Mouse (Mus musculus) forebrain, embryonic 14.5 days (tissue): ENCODE results near the gene Riox2. TPM values are rescaled to one million over a fixed set of nuclear protein-coding genes. Genes with fewer than 3 reads are reported as not detected.

Experiments used
- ATAC-seq: fragments of 200-750 bp; cut with Nextera tagmentation; 2 replicates; pipeline ENCODE4 v1.8.0; 2017; ENCODE audit warnings: mild to moderate bottlenecking, moderate library complexity
- DNase-seq: peaks from one replicate; pipeline ENCODE4 v3.0.0-alpha.2; 2015; ENCODE audit warnings: low spot score
- H3K27ac ChIP-seq: fragments of 300-500 bp; sonication (generic); 2 replicates; pipeline ENCODE4 v1.5.1; 2014; ENCODE audit warnings: low read depth, mild to moderate bottlenecking, control low read depth, low read length, moderate library complexity
- H3K27me3 ChIP-seq: fragments of 300-500 bp; sonication (generic); replicated peaks from 2 replicates; pipeline ENCODE4 v1.6.1; 2014; ENCODE audit warnings: low read length, control low read depth, mixed read lengths; ENCODE audit not compliant: control insufficient read depth, insufficient read depth
- H3K36me3 ChIP-seq: fragments of 300-500 bp; sonication (generic); 2 replicates; pipeline ENCODE4 v1.6.1; 2014; ENCODE audit warnings: low read length, control low read depth; ENCODE audit not compliant: control insufficient read depth, insufficient read depth
- H3K4me1 ChIP-seq: fragments of 300-500 bp; sonication (generic); 2 replicates; pipeline ENCODE4 v1.6.1; 2014; ENCODE audit warnings: antibody characterized with exemption, low read length, control low read depth; ENCODE audit not compliant: control insufficient read depth, insufficient read depth
- H3K4me2 ChIP-seq: fragments of 300-500 bp; sonication (generic); 2 replicates; pipeline ENCODE4 v1.6.1; 2014; ENCODE audit warnings: mild to moderate bottlenecking, control low read depth, low read length
- H3K4me3 ChIP-seq: fragments of 300-500 bp; sonication (generic); 2 replicates; pipeline ENCODE4 v1.5.1; 2014; ENCODE audit warnings: low read depth, low read length, control low read depth
- H3K9ac ChIP-seq: fragments of 300-500 bp; sonication (generic); 2 replicates; pipeline ENCODE4 v1.6.1; 2014; ENCODE audit warnings: mild to moderate bottlenecking, low read length, control low read depth, moderate library complexity
- H3K9me3 ChIP-seq: fragments of 300-500 bp; sonication (generic); replicated peaks from 2 replicates; pipeline ENCODE4 v1.6.1; 2016; ENCODE audit warnings: low read length, control low read depth, mixed read lengths; ENCODE audit not compliant: control insufficient read depth
- WGBS: fragments of 180-500 bp; shearing (Covaris S2); extraction: QIAGEN DNeasy Blood & Tissue Kit; methylation state at CpG from one replicate; pipeline ENCODE4 v1.1.7; 2014; 5-methylcytosine and 5-hydroxymethylcytosine counted together
- polyA plus RNA-seq: library from polyadenylated mRNA; unstranded; fragments of >200 nt; fragmentation: Nextera tagmentation; extraction: Ambion mirVana; gene quantifications from 2 replicates; pipeline ENCODE4 v1.2.1, GENCODE M21; 2014

The Riox2 gene
- polyA plus RNA-seq, 1 experiment from 2014 or later: 14.2 TPM

DNA sequence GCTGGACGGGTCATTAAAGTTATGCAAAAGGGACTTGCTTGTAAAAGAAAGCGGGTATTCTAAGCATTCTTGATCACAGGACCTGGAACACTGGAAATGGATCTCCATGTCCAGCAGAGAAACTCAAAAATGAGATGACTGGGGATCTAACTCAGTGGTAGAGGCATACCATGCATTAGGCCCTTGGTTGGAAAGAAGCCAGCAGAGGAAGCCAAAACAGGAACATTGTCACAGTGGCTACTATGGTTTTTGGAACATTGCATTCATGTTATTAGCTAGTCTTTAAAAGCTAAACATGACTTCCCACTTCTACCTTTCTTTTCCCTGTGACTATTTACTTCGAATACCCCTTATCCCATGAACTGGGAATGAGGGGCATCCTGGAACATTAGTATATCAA lies 27.6 kb downstream of the Riox2 start:
- DNase-seq (no peak), ATAC-seq (no peak)
- Histone ChIP-seq H3K27me3 (no peaks in the 10 kb centered on the region), H3K9ac (no peak overlapping the region), H3K4me3 (no peak overlapping the region), H3K4me2 (no peak overlapping the region), H3K9me3 (no peaks in the 10 kb centered on the region), H3K4me1 (no peaks in the 10 kb centered on the region), H3K36me3 (no peaks in the 10 kb centered on the region), H3K27ac (no peak overlapping the region)
- WGBS: 88% methylated on average over 3 of the region's 3 CpGs

DNA sequence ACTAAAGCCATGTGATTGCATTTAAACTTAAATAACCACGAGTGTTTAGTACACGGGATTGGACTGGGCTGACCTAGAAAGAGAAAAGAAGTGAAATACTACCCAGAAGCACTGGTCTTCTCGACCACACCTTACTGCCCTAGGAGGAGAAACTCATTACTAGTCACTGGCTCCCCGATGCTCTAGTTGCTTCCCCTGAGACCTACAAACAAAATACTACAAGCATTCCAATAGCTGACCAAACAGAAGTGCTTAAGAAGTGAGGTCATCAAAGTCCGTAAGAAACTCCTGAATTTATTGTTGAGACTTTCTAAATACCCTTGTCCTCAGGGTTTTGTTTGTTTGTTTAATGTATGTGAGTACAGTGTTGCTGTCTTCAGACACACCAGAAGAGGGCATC lies 38.3 kb downstream of the Riox2 start:
- Histone ChIP-seq H3K36me3 (no peaks in the 10 kb centered on the region), H3K4me3 (no peak overlapping the region), H3K4me1 (no peaks in the 10 kb centered on the region), H3K27me3 (no peaks in the 10 kb centered on the region), H3K27ac (no peak overlapping the region), H3K9me3 (no peaks in the 10 kb centered on the region), H3K4me2 (no peak overlapping the region), H3K9ac (no peak overlapping the region)
- ATAC-seq (no peak), DNase-seq (no peak)
- 88% methylated on average over 5 of the region's 5 CpGs for WGBS

DNA sequence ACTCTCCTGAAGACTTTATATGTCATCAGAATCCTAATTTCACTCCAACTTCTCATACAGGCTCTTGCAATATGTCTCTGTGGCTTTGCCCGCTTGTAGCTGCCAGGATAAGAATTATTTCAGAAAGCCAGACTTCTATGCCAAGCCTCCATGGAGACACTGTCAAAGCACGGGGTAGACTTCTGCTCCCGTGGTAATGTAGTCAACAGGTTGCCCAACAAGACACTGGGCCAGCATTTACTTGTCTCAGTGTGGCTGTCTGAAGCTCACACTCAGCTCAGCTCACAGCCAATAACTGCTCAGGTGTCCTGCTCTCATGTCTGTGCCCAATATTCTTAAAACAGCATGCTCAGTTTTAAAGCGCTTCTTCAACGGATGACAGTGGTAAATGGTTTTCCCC lies 43.6 kb downstream of the Riox2 start:
- H3K27ac ChIP-seq: no peak overlapping the region
- ATAC-seq (no peak), DNase-seq (no peak)
- no peaks in the 10 kb centered on the region for H3K4me1 ChIP-seq
- H3K9ac ChIP-seq: no peak overlapping the region
- H3K4me2 ChIP-seq: no peak overlapping the region
- no peaks in the 10 kb centered on the region for H3K27me3 ChIP-seq
- H3K4me3 ChIP-seq: no peak overlapping the region
- no peaks in the 10 kb centered on the region for H3K36me3 ChIP-seq
- 95% methylated on average over 5 of the region's 5 CpGs for WGBS
- H3K9me3 ChIP-seq: no peaks in the 10 kb centered on the region

DNA sequence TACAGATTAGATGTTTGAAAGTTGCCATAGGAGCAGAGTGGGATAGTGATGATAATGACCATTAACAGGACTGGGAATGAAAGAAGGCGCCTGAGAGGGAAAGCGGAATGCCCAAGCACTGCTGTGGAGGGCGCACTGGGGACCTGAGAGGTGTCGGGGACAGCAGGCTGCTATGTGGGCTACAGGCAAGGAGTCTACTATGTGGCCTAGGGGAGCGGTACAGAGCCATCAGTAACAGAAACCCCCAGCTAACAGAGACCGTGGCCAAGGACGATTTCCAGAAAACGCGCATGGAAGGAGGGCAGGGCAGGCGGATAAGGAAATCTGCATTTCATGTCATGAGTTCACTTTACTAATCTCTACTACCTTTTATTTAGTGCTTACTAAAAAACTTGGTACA lies 45.4 kb downstream of the Riox2 start:
- ATAC-seq (no peak), DNase-seq (no peak)
- no peaks in the 10 kb centered on the region for H3K36me3 ChIP-seq
- WGBS: 93% methylated on average over 10 of the region's 10 CpGs
- no peak overlapping the region for H3K9ac ChIP-seq
- H3K27ac ChIP-seq: no peak overlapping the region
- no peaks in the 10 kb centered on the region for H3K4me1 ChIP-seq
- no peaks in the 10 kb centered on the region for H3K27me3 ChIP-seq
- no peak overlapping the region for H3K4me2 ChIP-seq
- H3K4me3 ChIP-seq: no peak overlapping the region
- no peaks in the 10 kb centered on the region for H3K9me3 ChIP-seq

DNA sequence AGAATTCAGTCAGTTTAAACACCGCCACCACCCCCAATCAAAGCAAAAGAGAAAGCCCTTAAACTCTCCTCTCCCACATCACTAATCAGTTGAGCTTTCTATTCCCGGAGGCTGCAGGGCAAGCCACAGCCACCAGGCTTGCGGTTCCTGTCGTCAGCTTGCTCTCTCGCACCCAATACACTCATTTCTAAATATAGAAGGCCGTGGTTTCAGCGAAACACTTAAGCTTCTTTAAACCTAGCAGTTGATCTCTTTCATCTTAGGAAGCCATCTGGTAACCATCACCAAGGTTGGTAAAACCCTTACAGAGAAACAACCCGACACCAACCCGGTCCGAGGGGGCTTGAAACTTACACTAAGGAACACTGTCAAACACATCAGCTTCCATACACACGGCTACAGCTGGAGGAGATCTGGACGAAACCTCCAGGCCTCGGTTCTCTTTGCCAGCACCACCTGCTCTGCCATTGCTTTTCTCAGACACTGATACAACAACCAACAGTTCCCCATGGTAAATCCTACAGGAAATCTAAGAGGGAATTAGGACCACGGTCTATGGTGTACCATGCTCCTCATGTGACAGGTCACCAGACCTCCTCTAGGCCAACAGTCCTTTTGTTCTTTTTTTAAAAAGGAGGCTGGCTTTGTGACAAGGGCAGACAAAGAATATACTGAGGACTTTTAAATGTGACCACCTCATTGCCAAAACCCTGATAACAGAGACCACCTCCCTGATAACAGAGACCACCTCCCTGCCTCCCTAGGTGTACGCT lies 46.1 kb downstream of the Riox2 start:
- H3K9me3 ChIP-seq: no peaks in the 10 kb centered on the region
- WGBS: 88% methylated on average over 15 of the region's 15 CpGs
- H3K4me2 ChIP-seq: no peak overlapping the region
- H3K9ac ChIP-seq: no peak overlapping the region
- DNase-seq (no peak), ATAC-seq (no peak)
- no peak overlapping the region for H3K4me3 ChIP-seq
- H3K27ac ChIP-seq: no peak overlapping the region
- no peaks in the 10 kb centered on the region for H3K4me1 ChIP-seq
- H3K36me3 ChIP-seq: no peaks in the 10 kb centered on the region
- H3K27me3 ChIP-seq: no peaks in the 10 kb centered on the region

DNA sequence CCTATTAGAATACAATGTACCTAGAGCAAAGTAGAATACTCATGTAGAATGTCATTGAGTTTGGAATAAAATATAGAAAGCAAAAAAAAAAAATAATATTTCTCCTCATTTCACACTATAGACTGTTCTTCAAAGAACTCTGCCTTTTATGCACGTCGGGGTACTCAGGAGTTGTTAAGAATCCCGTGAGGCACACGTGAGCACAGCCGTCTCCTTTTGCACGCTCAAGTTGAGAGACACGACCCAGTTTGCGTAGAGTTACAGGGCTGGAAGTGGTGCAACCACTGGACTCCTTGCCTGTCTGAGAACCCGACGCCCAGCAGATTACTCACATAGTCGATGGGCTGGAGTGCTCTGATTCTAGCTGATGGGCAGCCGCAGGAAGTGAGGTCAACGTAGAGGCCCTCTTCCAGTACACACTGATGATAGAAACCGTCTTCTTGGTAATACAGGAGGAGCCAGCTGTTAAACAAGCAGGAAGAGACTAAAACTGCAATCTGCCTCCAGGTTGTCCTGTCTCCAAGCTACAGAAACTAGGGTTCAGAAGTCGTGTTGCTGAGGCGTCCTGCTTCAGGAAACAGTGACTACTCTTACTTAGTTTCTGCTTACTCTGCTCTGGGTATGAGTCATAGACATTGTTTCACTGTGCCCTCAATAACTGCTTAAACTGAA lies 50.3 kb downstream of the Riox2 start:
- Histone ChIP-seq H3K27ac (no peak overlapping the region), H3K4me3 (no peak overlapping the region), H3K27me3 (no peaks in the 10 kb centered on the region), H3K4me1 (no peaks in the 10 kb centered on the region), H3K9ac (no peak overlapping the region), H3K4me2 (no peak overlapping the region), H3K36me3 (no peaks in the 10 kb centered on the region), H3K9me3 (no peaks in the 10 kb centered on the region)
- DNase-seq (no peak), ATAC-seq (no peak)
- WGBS: 94% methylated on average over 16 of the region's 16 CpGs

DNA sequence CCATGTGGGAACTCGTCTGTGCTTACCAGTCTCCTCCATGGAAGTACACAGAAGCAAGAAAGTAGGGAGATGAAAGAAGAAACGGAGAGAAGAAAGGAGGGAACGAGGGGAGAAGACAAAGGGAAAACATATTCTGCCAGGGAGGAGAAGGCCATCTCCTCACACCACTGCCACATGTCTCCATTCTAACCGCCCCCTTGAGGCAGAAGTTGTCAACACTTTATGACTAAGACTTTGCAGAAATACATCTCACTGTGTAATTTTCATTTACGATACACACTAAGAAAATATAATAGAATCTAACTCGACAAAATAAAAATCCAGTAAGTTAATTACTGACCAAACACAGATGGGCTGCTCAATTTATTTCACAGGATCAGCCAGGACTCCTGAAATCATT lies 55.4 kb downstream of the Riox2 start:
- Histone ChIP-seq H3K9me3 (no peaks in the 10 kb centered on the region), H3K27me3 (no peaks in the 10 kb centered on the region), H3K9ac (no peak overlapping the region), H3K4me1 (no peaks in the 10 kb centered on the region), H3K4me3 (no peak overlapping the region), H3K27ac (no peak overlapping the region), H3K36me3 (no peaks in the 10 kb centered on the region), H3K4me2 (no peak overlapping the region)
- WGBS: 81% methylated on average over 6 of the region's 6 CpGs
- DNase-seq (no peak), ATAC-seq (no peak)

DNA sequence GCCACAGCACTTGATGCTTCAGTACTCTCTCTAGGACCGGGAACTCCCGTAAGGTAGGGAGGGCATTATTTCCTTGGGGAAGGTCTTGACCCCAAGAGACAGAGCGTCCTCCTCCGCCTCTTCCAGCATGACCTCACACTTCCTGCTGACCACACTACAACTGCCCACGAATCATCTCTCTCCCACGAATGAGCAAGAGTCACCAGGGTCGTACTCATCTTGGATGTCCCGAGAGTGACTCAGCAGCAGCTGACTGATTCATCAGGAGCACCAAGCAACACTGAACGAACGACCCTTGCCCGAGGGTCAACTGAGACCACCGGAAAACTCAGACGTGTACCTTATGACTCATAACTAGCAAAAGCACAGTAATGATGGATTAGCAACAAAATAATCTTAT lies 58.0 kb downstream of the Riox2 start:
- no peak overlapping the region for H3K9ac ChIP-seq
- H3K36me3 ChIP-seq: no peaks in the 10 kb centered on the region
- H3K4me2 ChIP-seq: no peak overlapping the region
- H3K27me3 ChIP-seq: no peaks in the 10 kb centered on the region
- no peak overlapping the region for H3K27ac ChIP-seq
- ATAC-seq (no peak), DNase-seq (no peak)
- 95% methylated on average over 13 of the region's 13 CpGs for WGBS
- no peak overlapping the region for H3K4me3 ChIP-seq
- no peaks in the 10 kb centered on the region for H3K4me1 ChIP-seq
- H3K9me3 ChIP-seq: no peaks in the 10 kb centered on the region

DNA sequence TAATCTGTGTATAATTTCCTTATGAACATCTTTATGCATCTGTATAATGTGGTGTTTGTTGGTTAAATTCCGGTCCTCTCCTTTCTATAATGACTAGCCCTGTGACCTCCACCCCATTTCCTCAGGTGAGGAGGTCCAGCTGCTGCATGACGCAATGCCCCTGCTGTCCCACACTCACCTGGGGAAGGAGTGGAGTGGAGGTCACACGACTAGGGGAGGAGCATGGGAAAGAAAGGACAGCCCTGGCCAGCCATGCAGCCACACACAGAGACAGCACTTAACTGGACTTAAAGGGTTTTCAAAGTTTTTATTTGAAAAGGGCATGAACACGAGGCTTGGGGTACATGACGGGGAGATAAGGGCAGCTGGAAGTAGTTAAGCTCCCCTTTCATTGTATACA lies 59.7 kb downstream of the Riox2 start:
- Histone ChIP-seq H3K4me2 (no peak overlapping the region), H3K4me3 (no peak overlapping the region), H3K4me1 (no peaks in the 10 kb centered on the region), H3K36me3 (no peaks in the 10 kb centered on the region), H3K9ac (no peak overlapping the region), H3K9me3 (no peaks in the 10 kb centered on the region), H3K27me3 (no peaks in the 10 kb centered on the region), H3K27ac (no peak overlapping the region)
- 81% methylated on average over 5 of the region's 5 CpGs for WGBS
- DNase-seq (no peak), ATAC-seq (no peak)
